Mouse (Mus musculus): ENCODE data around the gene Vars2. TPM values are rescaled to one million over a fixed set of nuclear protein-coding genes. Genes with fewer than 3 reads are reported as not detected.
A peak's percentile ranks its signal among the peaks of the same experiment; 100 is the strongest.

Vars2 gene
- total and polyA plus RNA-seq, 3 experiments: 14.0 to 30.3 (median 23.0) TPM

DNA sequence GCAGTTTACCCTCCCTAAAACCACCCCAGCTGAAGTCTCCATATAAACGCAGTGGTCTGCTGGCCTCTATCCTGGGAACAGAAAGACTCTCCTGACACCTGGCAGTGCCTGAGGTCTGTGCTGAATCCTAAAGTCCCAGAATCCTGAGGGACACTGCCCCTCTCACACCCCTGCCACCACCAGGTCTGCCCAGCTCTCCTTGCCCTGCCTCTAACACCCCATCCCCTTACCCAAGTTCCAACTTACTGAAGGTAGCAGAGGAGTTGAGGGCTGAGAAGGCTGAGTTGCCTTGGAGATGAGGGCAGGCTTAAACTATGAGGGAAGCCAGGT, 30.0 kb upstream of the Vars2 start:
- Histone ChIP-seq H3K4me1 (ENCODE audit: control insufficient read depth in 1 of 2, insufficient read depth in 2 of 2) (peaks cover 5 to 31% of the 10 kb centered on the region in 2 experiments; a peak in 3 of 4 replicates), H3K79me2 (replicated peaks; ENCODE audit: control insufficient read depth, extremely low read depth, insufficient read depth, poor library complexity, severe bottlenecking) (no peaks in the 10 kb centered on the region), H3K4me2 (ENCODE audit: insufficient read depth, low read depth, poor library complexity, severe bottlenecking) (no peak overlapping the region), H3K9ac (ENCODE audit: insufficient read depth, low read depth) (no peak overlapping the region), H3K27me3 (replicated peaks) (peaks cover 61% of the 10 kb centered on the region), H3K4me3 (replicated peaks in 1 of 3; ENCODE audit: low read depth in 2 of 3, low read length in 2 of 3, poor library complexity in 1 of 3) (no peak overlapping the region), H3K36me3 (replicated peaks in 1 of 2; ENCODE audit: control insufficient read depth in 1 of 2, insufficient read depth in 1 of 2, low read length in 1 of 2) (no peaks in the 10 kb centered on the region), H3K27ac (ENCODE audit: insufficient read depth, low read depth) (no peak overlapping the region), H3K9me3 (replicated peaks; ENCODE audit: low read length) (peaks cover 5% of the 10 kb centered on the region)
- DNase-seq (ENCODE audit: extremely low read depth): no peak
- in situ Hi-C loops (cut with MboI; ENCODE audit: low pct_ligation_motif_present, low pct_unique_long_range_greater_than_20kb, low sequenced_read_pairs) (no loop called here), dilution Hi-C loops (cut with MboI; ENCODE audit: extremely low pct_ligation_motif_present, extremely low pct_unique_long_range_greater_than_20kb, low sequenced_read_pairs) (no loop called here)
- no peak for TF ChIP-seq ZC3H11A (IDR thresholded peaks at IDR 0.05; ENCODE audit: low read depth, low read length)
- TF ChIP-seq NRF1 (IDR thresholded peaks at IDR 0.05; ENCODE audit: low read depth, low read length): no peak
- no peak for TF ChIP-seq ETS1 (conservative IDR thresholded peaks at IDR 0.05; ENCODE audit: low read depth, low read length)
- TF ChIP-seq TBP (conservative IDR thresholded peaks at IDR 0.05; ENCODE audit: low read depth, low read length): no peak
- TF ChIP-seq MAX (IDR thresholded peaks at IDR 0.05; ENCODE audit: low read length): no peak
- no peak for TF ChIP-seq CHD2 (IDR thresholded peaks at IDR 0.05; ENCODE audit: low read length)
- TF ChIP-seq EP300 (IDR thresholded peaks at IDR 0.05; ENCODE audit: low read length): no peak
- no peak for TF ChIP-seq TCF12 (IDR thresholded peaks at IDR 0.05; ENCODE audit: low read depth, low read length)

DNA sequence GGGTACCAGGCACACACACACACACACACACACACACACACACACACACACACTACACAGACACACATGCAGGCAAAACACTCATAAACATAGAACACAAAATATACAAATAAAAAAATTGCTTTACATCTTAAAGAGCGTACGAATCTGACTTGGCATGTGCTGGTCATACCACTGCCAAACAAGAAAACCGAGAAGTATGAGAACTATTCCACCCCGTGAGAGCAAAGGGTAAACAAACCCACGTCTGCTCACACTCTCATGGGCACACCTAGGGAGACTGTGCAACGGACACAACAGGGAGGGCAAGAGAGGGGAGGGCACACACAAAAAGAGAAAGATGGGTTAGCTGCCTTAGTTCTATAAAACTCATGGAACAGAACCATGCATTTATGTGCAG, 29.3 kb upstream of the Vars2 start:
- H3K9ac ChIP-seq (ENCODE audit: insufficient read depth, low read depth): no peak overlapping the region
- DNase-seq (ENCODE audit: extremely low read depth): no peak
- H3K27me3 ChIP-seq (replicated peaks): peaks cover 54% of the 10 kb centered on the region
- H3K27ac ChIP-seq (ENCODE audit: insufficient read depth, low read depth): no peak overlapping the region
- peaks cover 5 to 31% of the 10 kb centered on the region in 2 experiments; a peak in 3 of 4 replicates for H3K4me1 ChIP-seq (ENCODE audit: control insufficient read depth in 1 of 2, insufficient read depth in 2 of 2)
- no peak overlapping the region for H3K4me3 ChIP-seq (replicated peaks in 1 of 3; ENCODE audit: low read depth in 2 of 3, low read length in 2 of 3, poor library complexity in 1 of 3)
- no peak for TF ChIP-seq ZMIZ1 (IDR thresholded peaks at IDR 0.05; ENCODE audit: low read depth, low read length)
- TF ChIP-seq SIN3A (IDR thresholded peaks at IDR 0.05; ENCODE audit: low read length): no peak
- TF ChIP-seq CHD2 (IDR thresholded peaks at IDR 0.05; ENCODE audit: low read length): no peak
- TF ChIP-seq CTCF (conservative IDR thresholded peaks at IDR 0.05 in 1 of 2, IDR thresholded peaks at IDR 0.05 in 1 of 2; ENCODE audit: low read depth in 2 of 2, low read length in 2 of 2): no peak
- no peak for TF ChIP-seq PAX5 (IDR thresholded peaks at IDR 0.05; ENCODE audit: low read length)
- dilution Hi-C loops (cut with MboI; ENCODE audit: extremely low pct_ligation_motif_present, extremely low pct_unique_long_range_greater_than_20kb, low sequenced_read_pairs) (no loop called here), in situ Hi-C loops (cut with MboI; ENCODE audit: low pct_ligation_motif_present, low pct_unique_long_range_greater_than_20kb, low sequenced_read_pairs) (no loop called here)
- no peaks in the 10 kb centered on the region for H3K79me2 ChIP-seq (replicated peaks; ENCODE audit: control insufficient read depth, extremely low read depth, insufficient read depth, poor library complexity, severe bottlenecking)
- peaks cover 5% of the 10 kb centered on the region for H3K9me3 ChIP-seq (replicated peaks; ENCODE audit: low read length)
- H3K36me3 ChIP-seq (replicated peaks in 1 of 2; ENCODE audit: control insufficient read depth in 1 of 2, insufficient read depth in 1 of 2, low read length in 1 of 2): no peaks in the 10 kb centered on the region
- no peak overlapping the region for H3K4me2 ChIP-seq (ENCODE audit: insufficient read depth, low read depth, poor library complexity, severe bottlenecking)

DNA sequence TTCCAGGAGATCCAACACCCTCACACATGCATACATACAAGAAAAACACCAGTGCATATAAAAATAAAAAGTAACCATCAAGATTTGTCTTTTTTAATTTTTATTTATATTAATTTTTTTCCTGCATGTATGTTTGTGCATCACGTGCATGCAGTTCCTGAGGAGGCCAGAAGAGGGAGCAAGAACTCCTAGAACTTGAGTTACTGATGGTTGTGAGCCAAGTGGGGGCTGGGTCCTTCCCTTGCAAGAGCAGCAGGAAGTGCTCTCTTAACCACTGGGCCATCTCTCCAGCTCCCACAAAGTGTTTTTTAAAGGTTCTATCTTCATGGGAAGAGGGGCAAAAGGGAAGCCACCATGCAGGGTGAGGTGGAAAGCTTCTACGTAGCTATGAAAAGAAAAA, 27.9 kb upstream of the Vars2 start:
- Histone ChIP-seq H3K9ac (ENCODE audit: insufficient read depth, low read depth) (no peak overlapping the region), H3K79me2 (replicated peaks; ENCODE audit: control insufficient read depth, extremely low read depth, insufficient read depth, poor library complexity, severe bottlenecking) (no peaks in the 10 kb centered on the region), H3K9me3 (replicated peaks; ENCODE audit: low read length) (peaks cover 5% of the 10 kb centered on the region), H3K4me1 (ENCODE audit: control insufficient read depth in 1 of 2, insufficient read depth in 2 of 2) (peaks cover 5 to 19% of the 10 kb centered on the region in 2 experiments; a peak in 3 of 4 replicates), H3K36me3 (replicated peaks in 1 of 2; ENCODE audit: control insufficient read depth in 1 of 2, insufficient read depth in 1 of 2, low read length in 1 of 2) (peaks cover 2 to 5% of the 10 kb centered on the region in 2 experiments), H3K27ac (ENCODE audit: insufficient read depth, low read depth) (no peak overlapping the region), H3K4me3 (replicated peaks in 1 of 3; ENCODE audit: low read depth in 2 of 3, low read length in 2 of 3, poor library complexity in 1 of 3) (no peak overlapping the region), H3K27me3 (replicated peaks) (peaks cover 40% of the 10 kb centered on the region), H3K4me2 (ENCODE audit: insufficient read depth, low read depth, poor library complexity, severe bottlenecking) (no peak overlapping the region)
- dilution Hi-C loops (cut with MboI; ENCODE audit: extremely low pct_ligation_motif_present, extremely low pct_unique_long_range_greater_than_20kb, low sequenced_read_pairs) (no loop called here), in situ Hi-C loops (cut with MboI; ENCODE audit: low pct_ligation_motif_present, low pct_unique_long_range_greater_than_20kb, low sequenced_read_pairs) (no loop called here)
- DNase-seq (ENCODE audit: extremely low read depth): peak; percentile 45
- TF ChIP-seq RAD21 (IDR thresholded peaks at IDR 0.05; ENCODE audit: low read depth, low read length): peak; percentile 10
- peak; percentile 14 to 54; a peak in 3 of 4 replicates for TF ChIP-seq CTCF (conservative IDR thresholded peaks at IDR 0.05 in 1 of 2, IDR thresholded peaks at IDR 0.05 in 1 of 2; ENCODE audit: low read depth in 2 of 2, low read length in 2 of 2)
- TF ChIP-seq PAX5 (IDR thresholded peaks at IDR 0.05; ENCODE audit: low read length): no peak
- no peak for TF ChIP-seq MEF2A (IDR thresholded peaks at IDR 0.05; ENCODE audit: borderline replicate concordance, low read depth, low read length)
- no peak for TF ChIP-seq ELF1 (IDR thresholded peaks at IDR 0.05; ENCODE audit: low read depth, low read length)
- TF ChIP-seq BHLHE40 (IDR thresholded peaks at IDR 0.05; ENCODE audit: low read depth, low read length): no peak
- peak; percentile 30; the same call in 1 of the 2 replicates for TF ChIP-seq SMC3 (IDR thresholded peaks at IDR 0.05; ENCODE audit: low read depth, low read length)
- no peak for TF ChIP-seq ZMIZ1 (IDR thresholded peaks at IDR 0.05; ENCODE audit: low read depth, low read length)
